In the genomic region with DNA sequence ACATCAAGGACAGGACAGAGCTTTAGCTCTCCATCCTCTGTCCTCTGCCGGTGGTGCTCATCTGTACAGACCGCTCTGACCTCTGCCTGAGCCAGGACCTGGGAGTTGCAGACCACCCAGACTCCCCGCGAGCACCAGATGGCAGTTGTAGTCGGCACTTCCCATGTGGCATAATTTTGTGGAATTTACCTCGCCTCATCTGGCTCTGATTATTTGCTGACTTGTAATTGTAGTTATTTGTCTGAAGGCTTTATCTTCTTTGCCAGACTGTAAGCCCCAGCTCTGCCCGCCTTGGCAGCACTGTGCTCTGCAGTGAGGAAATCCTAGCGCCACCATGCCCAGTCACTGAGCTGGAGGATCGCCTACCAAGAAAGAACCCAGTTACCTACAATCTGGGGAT, we compare ENCODE assay signal across 8 mouse cellular contexts. TPM values are rescaled to one million over a fixed set of nuclear protein-coding genes. Genes with fewer than 3 reads are reported as not detected.
DNase-seq lines count a peak whose midpoint lies in the region; ATAC-seq and TF ChIP-seq lines count a peak whose summit lies in the region.

No protein-coding gene starts in this region.

- WGBS in embryonic facial prominence, embryonic 10.5 days = 9% methylated on average over 9 of the region's 9 CpGs
- WGBS in hindbrain, postnatal 0 days = 12% methylated on average over 9 of the region's 9 CpGs
- 17% methylated on average over 9 of the region's 9 CpGs for WGBS in neural tube, embryonic 12.5 days

- DNase-seq in layer of hippocampus, adult 2 months (ENCODE audit: low spot score in 2 of 2) = no peak
- DNase-seq in layer of hippocampus, adult 18-20 months (ENCODE audit: low spot score in 2 of 2) = no peak
- DNase-seq in embryonic facial prominence, embryonic 10.5 days (ENCODE audit: low spot score) = peak; percentile 82
- peak; percentile 18 for DNase-seq in hindbrain, postnatal 0 days (ENCODE audit: low spot score)
- DNase-seq in layer of hippocampus, postnatal 36 days = no peak
- no peak for DNase-seq in ovary, adult 18-20 months (ENCODE audit: low spot score)
- no peak for DNase-seq in gastrocnemius, adult 18-20 months (ENCODE audit: low spot score)

- no peak for TF ChIP-seq CTCF in layer of hippocampus, adult 2 months (conservative IDR thresholded peaks at IDR 0.05)
- no peak for TF ChIP-seq CTCF in hindbrain, postnatal 0 days (IDR thresholded peaks at IDR 0.05; ENCODE audit: low read depth)

- H3K9me3 ChIP-seq in embryonic facial prominence, embryonic 10.5 days = no peaks in the 10 kb centered on the region
- no peaks in the 10 kb centered on the region for H3K9me3 ChIP-seq in hindbrain, postnatal 0 days (ENCODE audit: low read length)
- H3K9me3 ChIP-seq in neural tube, embryonic 12.5 days = no peaks in the 10 kb centered on the region

- H3K36me3 ChIP-seq in embryonic facial prominence, embryonic 10.5 days (replicated peaks) = no peaks in the 10 kb centered on the region
- H3K36me3 ChIP-seq in hindbrain, postnatal 0 days (ENCODE audit: insufficient read depth, low read length) = no peaks in the 10 kb centered on the region
- no peaks in the 10 kb centered on the region for H3K36me3 ChIP-seq in neural tube, embryonic 12.5 days

- H3K27me3 ChIP-seq in embryonic facial prominence, embryonic 10.5 days (replicated peaks; ENCODE audit: low read depth, poor library complexity, severe bottlenecking) = peaks cover 7% of the 10 kb centered on the region; the same call in 1 of the 2 replicates
- H3K27me3 ChIP-seq in hindbrain, postnatal 0 days (ENCODE audit: insufficient read depth, low read length) = no peaks in the 10 kb centered on the region
- no peaks in the 10 kb centered on the region for H3K27me3 ChIP-seq in neural tube, embryonic 12.5 days (replicated peaks)

- H3K4me1 ChIP-seq in embryonic facial prominence, embryonic 10.5 days = peaks cover 20% of the 10 kb centered on the region
- H3K4me1 ChIP-seq in hindbrain, postnatal 0 days (ENCODE audit: insufficient read depth, low read length) = no peaks in the 10 kb centered on the region
- peaks cover 17% of the 10 kb centered on the region for H3K4me1 ChIP-seq in neural tube, embryonic 12.5 days

- peak overlapping the region; percentile 46 for H3K4me2 ChIP-seq in hindbrain, postnatal 0 days (ENCODE audit: low read depth, low read length)
- H3K4me2 ChIP-seq in neural tube, embryonic 12.5 days (replicated peaks) = peak overlapping the region; percentile 51

- 0 out of 2 replicates have a peak overlapping the region, but pooled peaks have one; percentile 3 for H3K9ac ChIP-seq in hindbrain, postnatal 0 days (replicated peaks; ENCODE audit: low read length)
- H3K9ac ChIP-seq in neural tube, embryonic 12.5 days = 0 out of 2 replicates have a peak overlapping the region, but pooled peaks have one; percentile 29

- peak; percentile 55; the same call in 1 of the 2 replicates for ATAC-seq in hindbrain, postnatal 0 days
- ATAC-seq in neural tube, embryonic 12.5 days (ENCODE audit: low FRiP score, low read depth) = no peak

- no peak overlapping the region for H3K27ac ChIP-seq in layer of hippocampus, adult 2 months
- peak overlapping the region; percentile 79 for H3K27ac ChIP-seq in embryonic facial prominence, embryonic 10.5 days (replicated peaks)
- H3K27ac ChIP-seq in hindbrain, postnatal 0 days = no peak overlapping the region
- H3K27ac ChIP-seq in neural tube, embryonic 12.5 days = no peak overlapping the region

- H3K4me3 ChIP-seq in layer of hippocampus, adult 2 months = peak overlapping the region; percentile 23; the same call in 1 of the 2 replicates
- H3K4me3 ChIP-seq in embryonic facial prominence, embryonic 10.5 days = peak overlapping the region; percentile 45
- peak overlapping the region; percentile 15 for H3K4me3 ChIP-seq in hindbrain, postnatal 0 days (ENCODE audit: low read length)
- H3K4me3 ChIP-seq in neural tube, embryonic 12.5 days = 0 out of 2 replicates have a peak overlapping the region, but pooled peaks have one; percentile 9

RNA-seq across cellular contexts. Expression of gene Zfp281, which starts 35.8 kb away (rescaled TPM):
- total RNA-seq in layer of hippocampus, adult 2 months (2021) = 10 to 100 TPM; 34.6 to 37.9 TPM
- 10 to 100 TPM; 33.1 to 36.0 TPM for total RNA-seq in layer of hippocampus, adult 18-20 months (2021)
- polyA plus RNA-seq in embryonic facial prominence, embryonic 10.5 days (2016; fragmentation: Nextera tagmentation; extraction: Ambion mirVana) = 32.8 and 33.0 TPM in 2 replicates
- 22.3 and 25.7 TPM in 2 replicates for total RNA-seq in hindbrain, postnatal 0 days (2014; rRNA removed)
- polyA plus RNA-seq in hindbrain, postnatal 0 days (2015; fragmentation: Nextera tagmentation; extraction: Ambion mirVana) = 17.2 and 19.5 TPM in 2 replicates
- polyA plus RNA-seq in neural tube, embryonic 12.5 days (2016; fragmentation: Nextera tagmentation; extraction: Ambion mirVana) = 33.8 and 35.2 TPM in 2 replicates
- 10 to 100 TPM; 33.3 to 34.5 TPM for total RNA-seq in layer of hippocampus, postnatal 36 days (2021)
- 10 to 100 TPM in 1 of 2 experiments, 1 to 10 TPM in 1; 8.5 to 10.1 TPM for total RNA-seq in gastrocnemius, adult 18-20 months (2021)

Comparison
In these comparisons a context has a peak if more than half of its experiments do, and no peak if none do; other contexts are left out.
1. DNase-seq: peak in embryonic facial prominence, embryonic 10.5 days (single experiment) and hindbrain, postnatal 0 days (single experiment); none in layer of hippocampus, adult 2 months (0 of 2), layer of hippocampus, adult 18-20 months (0 of 2), layer of hippocampus, postnatal 36 days (0 of 2), ovary, adult 18-20 months (single experiment) and gastrocnemius, adult 18-20 months (single experiment).
2. Peak in every context shown above with its lines, with median percentiles within 50 percentile points of each other: H3K4me3 ChIP-seq.